Mouse (Mus musculus) kidney, postnatal 10 days (tissue): Measurements from ENCODE around the gene Dynlt1c.
"Not testable (repeated sequence)": the region's sequence is repeated elsewhere in the genome, so short reads cannot be mapped to it uniquely, and the experiment has no call there.

ENCODE experiments used
- DNase-seq: peaks from one replicate; pipeline ENCODE4 v3.0.0; 2021; ENCODE audit warnings: mixed read lengths

Dynlt1c gene

DNA sequence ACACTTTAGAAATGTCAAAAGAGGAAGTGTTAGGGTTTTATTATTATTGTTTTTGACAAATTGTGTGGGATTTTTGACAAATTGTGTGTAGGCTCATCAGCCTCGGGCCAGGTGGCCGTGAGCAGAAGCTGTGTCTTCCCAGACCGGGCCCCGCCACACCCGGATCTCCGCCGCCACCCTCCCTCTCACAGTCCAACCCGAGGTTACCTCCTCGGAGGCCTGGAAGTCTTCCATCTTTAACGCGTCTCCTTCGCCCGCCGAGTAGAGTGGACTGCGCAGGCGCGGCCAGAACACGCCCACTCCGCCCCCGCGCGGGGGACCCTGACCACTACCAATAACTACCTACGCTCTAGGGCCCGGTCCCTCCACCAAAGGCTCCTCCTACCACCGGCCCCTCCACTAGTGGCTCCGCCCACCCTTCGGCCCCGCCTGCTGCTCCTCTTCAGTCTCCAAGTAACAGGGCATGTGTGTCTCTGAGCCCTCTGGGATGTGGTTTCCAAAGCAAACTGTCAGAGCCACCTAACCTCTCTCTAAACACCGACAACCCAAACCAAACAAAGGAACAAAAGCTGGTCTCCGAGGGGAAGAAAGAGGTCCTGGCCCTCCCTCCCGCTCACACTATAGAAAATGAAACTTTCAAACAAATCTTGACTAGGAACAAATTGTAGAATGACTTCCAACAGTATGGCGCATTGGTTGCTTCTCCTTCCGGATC, 54.3 kb downstream of the Dynlt1c start, which contains the start of gene Dynlt1f:
TSS of gene Dynlt1f (minus strand) at position 334 of the 715 bp plus-strand sequence.
- peak; percentile 69 for DNase-seq

- not testable (repeated sequence) for DNase-seq
Measured at GRCm38 (mm10) chr17:6656471-6656870, 55.0 kb downstream of the Dynlt1c start.

- DNase-seq, result not testable (repeated sequence)
Measured at GRCm38 (mm10) chr17:6658801-6659200, 57.3 kb downstream of the Dynlt1c start, which contains the start of gene Sytl3. Gene Sytl3 (plus strand): TSS chr17:6659093.
